ENCODE assay signal across 11 mouse cellular contexts in the genomic region with DNA sequence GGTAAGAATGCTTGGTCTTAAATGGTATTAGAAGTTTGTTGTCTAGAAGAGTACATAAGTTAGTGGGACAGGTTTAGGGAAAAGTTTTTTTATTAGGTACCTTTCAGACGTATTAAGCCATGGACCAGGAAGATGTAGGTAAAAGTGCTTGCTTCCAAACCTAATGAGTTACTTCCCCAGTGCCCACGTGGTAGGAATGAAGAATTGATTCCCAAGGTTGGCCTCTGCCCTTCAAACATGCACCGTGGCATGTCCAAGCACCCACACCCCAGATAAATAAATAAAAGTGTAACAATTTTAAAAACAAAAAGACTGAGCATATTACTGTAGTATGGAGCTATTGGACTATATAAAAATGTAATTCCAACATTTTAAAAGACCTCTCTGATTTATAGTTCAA.
"Had no signal": no experiment of that assay in that cellular context is flagged by ENCODE, and none has a peak within 500 bp of the region (broad histone marks: within the 10 kb centered on the region; RNA-seq: fewer than 3 reads in every experiment).

No protein-coding gene starts in this region.

- H3K4me3 ChIP-seq: limb, embryonic 12.5 days; liver, embryonic 13.5 days; midbrain, embryonic 10.5 days; myocyte; neural tube, embryonic 15.5 days had no signal

- H3K36me3 ChIP-seq: liver, embryonic 13.5 days; neural tube, embryonic 15.5 days had no signal

- DNase-seq: kidney, adult 8-10 months; kidney, postnatal 25 days; layer of hippocampus, adult 9-11 months; liver, embryonic 13.5 days; right cerebral cortex, postnatal 25 days; thymus, postnatal 4 days had no signal

- H3K27ac ChIP-seq: limb, embryonic 12.5 days; liver, embryonic 13.5 days; midbrain, embryonic 10.5 days; neural tube, embryonic 15.5 days had no signal

- H3K9me3 ChIP-seq: limb, embryonic 12.5 days; liver, embryonic 13.5 days; midbrain, embryonic 10.5 days; neural tube, embryonic 15.5 days had no signal

- H3K9ac ChIP-seq: limb, embryonic 12.5 days; liver, embryonic 13.5 days; lung, embryonic 14.5 days; neural tube, embryonic 15.5 days had no signal

- H3K4me1 ChIP-seq: limb, embryonic 12.5 days; midbrain, embryonic 10.5 days; neural tube, embryonic 15.5 days had no signal

- H3K27me3 ChIP-seq: limb, embryonic 12.5 days; liver, embryonic 13.5 days; neural tube, embryonic 15.5 days had no signal

- H3K4me2 ChIP-seq: limb, embryonic 12.5 days; liver, embryonic 13.5 days; lung, embryonic 14.5 days; neural tube, embryonic 15.5 days had no signal
